25 mouse cellular contexts compared by ENCODE assay signal in genomic region chr10:43014358-43014757, GRCm38 (mm10).
"Had no signal": no experiment of that assay in that cellular context is flagged by ENCODE, and none has a peak within 500 bp of the region (broad histone marks: within the 10 kb centered on the region; RNA-seq: fewer than 3 reads in every experiment).

No protein-coding gene starts in this region.

- ATAC-seq: hindbrain, embryonic 16.5 days; inflammation-experienced regulatory T-cells, adult 6 months; intestine, embryonic 15.5 days; intestine, postnatal 0 days had no signal

- DNase-seq: gastrocnemius, postnatal 25 days; heart, postnatal 4 days; kidney, adult 18-20 months; kidney, adult 8-10 months; kidney, postnatal 10 days; kidney, postnatal 25 days; kidney, postnatal 4 days; liver; liver, embryonic 13.5 days had no signal

- H3K9me3 ChIP-seq: heart, embryonic 13.5 days; heart, embryonic 15.5 days; hindbrain, embryonic 10.5 days; hindbrain, embryonic 12.5 days; intestine, embryonic 15.5 days; limb, embryonic 10.5 days; limb, embryonic 12.5 days; liver, embryonic 13.5 days; liver, embryonic 15.5 days had no signal

- H3K27ac ChIP-seq: heart, embryonic 13.5 days; hindbrain, embryonic 10.5 days; hindbrain, embryonic 12.5 days; hindbrain, embryonic 14.5 days; intestine, embryonic 15.5 days; layer of hippocampus, adult 2 months; left cerebral cortex, adult 2 months; limb, embryonic 12.5 days; liver, embryonic 13.5 days; liver, embryonic 15.5 days had no signal

- H3K4me2 ChIP-seq: heart, embryonic 11.5 days; heart, embryonic 13.5 days; heart, embryonic 15.5 days; hindbrain, embryonic 12.5 days; hindbrain, embryonic 14.5 days; intestine, embryonic 15.5 days; limb, embryonic 12.5 days; liver, embryonic 11.5 days; liver, embryonic 13.5 days; liver, embryonic 15.5 days had no signal

- H3K4me3 ChIP-seq: heart, embryonic 13.5 days; heart, embryonic 15.5 days; hindbrain, embryonic 10.5 days; hindbrain, embryonic 12.5 days; intestine, embryonic 15.5 days; layer of hippocampus, adult 2 months; left cerebral cortex, adult 2 months; limb, embryonic 10.5 days; limb, embryonic 12.5 days; liver, embryonic 13.5 days; liver, embryonic 15.5 days had no signal

- H3K4me1 ChIP-seq: hindbrain, embryonic 10.5 days; intestine, embryonic 15.5 days; liver, embryonic 13.5 days; liver, embryonic 15.5 days had no signal

- H3K9ac ChIP-seq: heart, embryonic 13.5 days; heart, embryonic 15.5 days; hindbrain, embryonic 12.5 days; hindbrain, embryonic 14.5 days; intestine, embryonic 15.5 days; limb, embryonic 12.5 days; liver, embryonic 13.5 days; liver, embryonic 15.5 days had no signal

- H3K36me3 ChIP-seq: heart, embryonic 13.5 days; heart, embryonic 15.5 days; hindbrain, embryonic 12.5 days; intestine, embryonic 15.5 days; limb, embryonic 10.5 days; limb, embryonic 12.5 days; liver, embryonic 13.5 days; liver, embryonic 15.5 days had no signal
